Mouse (Mus musculus) cortical plate, adult 2 months (tissue): ENCODE results near the gene Hivep3. TPM values are rescaled to one million over a fixed set of nuclear protein-coding genes. Genes with fewer than 3 reads are reported as not detected.
A peak's percentile ranks its signal among the peaks of the same experiment; 100 is the strongest.

ENCODE experiments used
- H3K27ac ChIP-seq: fragments of 200-500 bp; 2 replicates; pipeline ENCODE4 v1.5.1; 2012; ENCODE audit warnings: low read length, control low read depth, inconsistent platforms; ENCODE audit not compliant: insufficient read depth
- H3K4me1 ChIP-seq: fragments of 200-500 bp; 2 replicates; pipeline ENCODE4 v1.6.1; 2011; ENCODE audit warnings: low read length; ENCODE audit not compliant: control insufficient read depth, insufficient read depth
- H3K4me3 ChIP-seq: fragments of 200-500 bp; 2 replicates; pipeline ENCODE4 v1.5.1; 2011; ENCODE audit warnings: mild to moderate bottlenecking, low read length, control low read depth; ENCODE audit not compliant: insufficient read depth
- CTCF ChIP-seq: fragments of 200-500 bp; IDR thresholded peaks from 2 replicates; pipeline ENCODE4 v1.5.1; 2011; ENCODE audit warnings: mild to moderate bottlenecking, control low read depth, low read length; ENCODE audit not compliant: insufficient read depth; ENCODE audit errors: extremely low read depth
- POLR2A ChIP-seq: fragments of 200-500 bp; IDR thresholded peaks from 2 replicates; pipeline ENCODE4 v1.6.1; 2011; ENCODE audit warnings: mild to moderate bottlenecking, low read length, control low read depth; ENCODE audit not compliant: insufficient read depth; ENCODE audit errors: extremely low read depth
- polyA plus RNA-seq: library from polyadenylated mRNA; depleted of rRNA; stranded (reverse); fragments of >200 nt; gene quantifications from 2 replicates; pipeline ENCODE4 v1.2.3, GENCODE M21; 2012

The Hivep3 gene
- polyA plus RNA-seq, 1 experiment, result 48.9 TPM

GRCm38 (mm10) chr4:119759574-119760233 lies 26.1 kb downstream of the Hivep3 start:
- Histone ChIP-seq H3K27ac (peak overlapping the region; percentile 20; the same call in 1 of the 2 replicates), H3K4me1 (peaks cover 14% of the 10 kb centered on the region), H3K4me3 (no peak overlapping the region)
- no peak for TF ChIP-seq CTCF
- no peak for TF ChIP-seq POLR2A

GRCm38 (mm10) chr4:119760820-119761219 lies 27.2 kb downstream of the Hivep3 start:
- TF ChIP-seq POLR2A (no peak), CTCF (no peak)
- H3K4me3 ChIP-seq, result no peak overlapping the region
- peaks cover 14% of the 10 kb centered on the region for H3K4me1 ChIP-seq
- H3K27ac ChIP-seq, result no peak overlapping the region

- H3K27ac ChIP-seq, result peak overlapping the region; percentile 21; the same call in 1 of the 2 replicates
- TF ChIP-seq POLR2A (no peak), CTCF (no peak)
These were observed 28.0 kb downstream of the Hivep3 start for GRCm38 (mm10) chr4:119761459-119762121.

GRCm38 (mm10) chr4:119762171-119762570 lies 28.6 kb downstream of the Hivep3 start:
- H3K4me1 ChIP-seq, result peaks cover 14% of the 10 kb centered on the region
- peak overlapping the region; percentile 21; the same call in 1 of the 2 replicates for H3K27ac ChIP-seq
- TF ChIP-seq CTCF, result no peak
- no peak for TF ChIP-seq POLR2A
- H3K4me3 ChIP-seq, result no peak overlapping the region

More at GRCm38 (mm10) chr4:119761459-119762121, 28.0 kb downstream of the Hivep3 start:
- Histone ChIP-seq H3K4me3 (no peak overlapping the region), H3K4me1 (peaks cover 14% of the 10 kb centered on the region)

- TF ChIP-seq CTCF, result no peak
- TF ChIP-seq POLR2A, result no peak
- H3K27ac ChIP-seq, result no peak overlapping the region
- no peak overlapping the region for H3K4me3 ChIP-seq
- no peaks in the 10 kb centered on the region for H3K4me1 ChIP-seq
These were observed 34.5 kb downstream of the Hivep3 start for GRCm38 (mm10) chr4:119768046-119768445.

GRCm38 (mm10) chr4:119775913-119776312 lies 42.3 kb downstream of the Hivep3 start:
- Histone ChIP-seq H3K4me3 (no peak overlapping the region), H3K27ac (no peak overlapping the region), H3K4me1 (peaks cover 5% of the 10 kb centered on the region)
- TF ChIP-seq CTCF, result no peak
- TF ChIP-seq POLR2A, result no peak

GRCm38 (mm10) chr4:119777146-119777545 lies 43.6 kb downstream of the Hivep3 start:
- Histone ChIP-seq H3K27ac (no peak overlapping the region), H3K4me1 (peaks cover 5% of the 10 kb centered on the region), H3K4me3 (no peak overlapping the region)
- TF ChIP-seq POLR2A, result no peak
- TF ChIP-seq CTCF, result no peak

GRCm38 (mm10) chr4:119779561-119780400 lies 46.2 kb downstream of the Hivep3 start:
- Histone ChIP-seq H3K4me1 (peaks cover 5% of the 10 kb centered on the region), H3K27ac (no peak overlapping the region), H3K4me3 (no peak overlapping the region)
- TF ChIP-seq CTCF, result no peak
- no peak for TF ChIP-seq POLR2A

- Histone ChIP-seq H3K27ac (no peak overlapping the region), H3K4me1 (peaks cover 5% of the 10 kb centered on the region), H3K4me3 (no peak overlapping the region)
- TF ChIP-seq POLR2A (no peak), CTCF (no peak)
These were observed 47.3 kb downstream of the Hivep3 start for GRCm38 (mm10) chr4:119780881-119781280.

GRCm38 (mm10) chr4:119784959-119785358 lies 51.4 kb downstream of the Hivep3 start:
- Histone ChIP-seq H3K27ac (no peak overlapping the region), H3K4me3 (no peak overlapping the region), H3K4me1 (peaks cover 5% of the 10 kb centered on the region; the same call in 1 of the 2 replicates)
- TF ChIP-seq POLR2A (no peak), CTCF (no peak)
